Mouse (Mus musculus) heart, postnatal 10 days (tissue): ENCODE results near the gene Phf21a. TPM values are rescaled to one million over a fixed set of nuclear protein-coding genes. Genes with fewer than 3 reads are reported as not detected.
A peak's percentile ranks its signal among the peaks of the same experiment; 100 is the strongest.

Experiments
- DNase-seq, 2 experiments: peaks; one replicate each; pipeline ENCODE4 v3.0.0; 2021
- intact Hi-C: fragments of 180-260 bp; cut with DNase I; formaldehyde crosslinking; loops from one replicate; pipeline ENCODE4 v1.15.1; 2025
- total RNA-seq, 2 experiments: library from RNA; stranded (reverse); gene quantifications; 2 replicates each; pipeline ENCODE4 v1.2.3; 2021

Phf21a gene
- total RNA-seq, 2 experiments from 2014 or later, result 31.3 to 42.1 TPM

- intact Hi-C loops, result no loop called here
- no peak for DNase-seq
These were observed 256.9 kb downstream of the Phf21a start for GRCm38 (mm10) chr2:92349589-92350425.

- intact Hi-C loops, result no loop called here
- no peak for DNase-seq
These were observed 257.8 kb downstream of the Phf21a start for GRCm38 (mm10) chr2:92350686-92351085.

- no peak for DNase-seq
- intact Hi-C loops, result no loop called here
These were observed 260.5 kb downstream of the Phf21a start for GRCm38 (mm10) chr2:92353402-92353801.

- intact Hi-C loops, result no loop called here
These were observed 261.3 kb downstream of the Phf21a start for GRCm38 (mm10) chr2:92354224-92354623.

GRCm38 (mm10) chr2:92359301-92359700 lies 266.4 kb downstream of the Phf21a start:
- peak; percentile 14 to 32 for DNase-seq
- intact Hi-C loops, result no loop called here

More at GRCm38 (mm10) chr2:92354224-92354623, 261.3 kb downstream of the Phf21a start:
- DNase-seq, result peak in 1 of 2 experiments; percentile 25

- intact Hi-C loops, result no loop called here
- no peak for DNase-seq
These were observed 267.4 kb downstream of the Phf21a start for GRCm38 (mm10) chr2:92360186-92360823.

- intact Hi-C loops, result no loop called here
- DNase-seq, result no peak
These were observed 268.0 kb downstream of the Phf21a start for GRCm38 (mm10) chr2:92360893-92361292.

GRCm38 (mm10) chr2:92361795-92362194 lies 268.9 kb downstream of the Phf21a start:
- DNase-seq, result no peak
- intact Hi-C loops, result no loop called here

- DNase-seq, result no peak
- intact Hi-C loops, result no loop called here
These were observed 269.8 kb downstream of the Phf21a start for GRCm38 (mm10) chr2:92362571-92363228.

- intact Hi-C loops, result no loop called here
- DNase-seq, result no peak
These were observed 271.2 kb downstream of the Phf21a start for GRCm38 (mm10) chr2:92364086-92364485.

GRCm38 (mm10) chr2:92365568-92365967 lies 272.7 kb downstream of the Phf21a start:
- no peak for DNase-seq
- intact Hi-C loops, result no loop called here

- intact Hi-C loops, result no loop called here
- no peak for DNase-seq
These were observed 274.6 kb downstream of the Phf21a start for GRCm38 (mm10) chr2:92367383-92368029.

GRCm38 (mm10) chr2:92370375-92370774 lies 277.5 kb downstream of the Phf21a start:
- no peak for DNase-seq
- intact Hi-C loops, result no loop called here

GRCm38 (mm10) chr2:92370821-92371805 lies 278.2 kb downstream of the Phf21a start:
- intact Hi-C loops, result no loop called here
- DNase-seq, result no peak

- intact Hi-C loops, result no loop called here
- no peak for DNase-seq
These were observed 279.2 kb downstream of the Phf21a start for GRCm38 (mm10) chr2:92371971-92372690.

- intact Hi-C loops, result no loop called here
- DNase-seq, result no peak
These were observed 280.0 kb downstream of the Phf21a start for GRCm38 (mm10) chr2:92372767-92373436.

GRCm38 (mm10) chr2:92373437-92373813 lies 280.5 kb downstream of the Phf21a start:
- no peak for DNase-seq
- intact Hi-C loops, result no loop called here

GRCm38 (mm10) chr2:92374514-92374913 lies 281.6 kb downstream of the Phf21a start, which contains the start of the genes Pex16 and Large2:
Gene Pex16, plus strand, starts transcription at chr2:92374676.
Gene Large2, minus strand, starts transcription at chr2:92374869.
- intact Hi-C loops, result loop anchor here (2.0 kb wide), 1 partner anchor 62 kb away; no protein-coding TSS in a partner anchor
- peak; percentile 39 to 53 for DNase-seq
